Mouse (Mus musculus) testis, adult 2 months (tissue): Measurements from ENCODE around the gene Fcgrt. TPM values are rescaled to one million over a fixed set of nuclear protein-coding genes. Genes with fewer than 3 reads are reported as not detected.

ENCODE experiments used
- H3K27ac ChIP-seq: fragments of 200-500 bp; 2 replicates; pipeline ENCODE4 v1.5.1; 2012; ENCODE audit warnings: low read depth, low read length; ENCODE audit not compliant: control insufficient read depth, insufficient read depth
- H3K27me3 ChIP-seq: fragments of 200-500 bp; 2 replicates; pipeline ENCODE4 v1.6.1; 2012; ENCODE audit warnings: mild to moderate bottlenecking, low read length, moderate library complexity; ENCODE audit not compliant: control insufficient read depth, insufficient read depth
- H3K36me3 ChIP-seq: fragments of 200-500 bp; 2 replicates; pipeline ENCODE4 v1.6.1; 2012; ENCODE audit warnings: mild to moderate bottlenecking, low read length; ENCODE audit not compliant: control insufficient read depth, insufficient read depth
- H3K4me1 ChIP-seq: fragments of 200-500 bp; 2 replicates; pipeline ENCODE4 v1.6.1; 2012; ENCODE audit warnings: low read length; ENCODE audit not compliant: control insufficient read depth, insufficient read depth
- H3K4me3 ChIP-seq: fragments of 200-500 bp; 2 replicates; pipeline ENCODE4 v1.5.1; 2012; ENCODE audit warnings: low read depth, mild to moderate bottlenecking, low read length, moderate library complexity, mixed read lengths; ENCODE audit not compliant: control insufficient read depth
- CTCF ChIP-seq: fragments of 200-500 bp; IDR thresholded peaks from 2 replicates; pipeline ENCODE4 v1.5.1; 2012; ENCODE audit warnings: low read depth, mild to moderate bottlenecking, inconsistent platforms, low read length, moderate library complexity; ENCODE audit not compliant: control insufficient read depth, insufficient read depth, insufficient replicate concordance
- POLR2A ChIP-seq: fragments of 200-500 bp; IDR thresholded peaks from 2 replicates; pipeline ENCODE4 v1.6.1; 2012; ENCODE audit warnings: low read depth, mild to moderate bottlenecking, inconsistent platforms, low read length, moderate library complexity; ENCODE audit not compliant: control insufficient read depth
- polyA plus RNA-seq: library from polyadenylated mRNA; depleted of rRNA; stranded (reverse); fragments of >200 nt; gene quantifications from 2 replicates; pipeline ENCODE4 v1.2.3, GENCODE M21; 2012

The Fcgrt gene
- polyA plus RNA-seq, 1 experiment = 5.4 TPM

GRCm38 (mm10) chr7:45058607-45059571 is 44.8 kb downstream of the Fcgrt start:
- Histone ChIP-seq H3K4me3 (peak overlapping the region; percentile 2), H3K27me3 (no peaks in the 10 kb centered on the region), H3K36me3 (no peaks in the 10 kb centered on the region), H3K4me1 (peaks cover 20% of the 10 kb centered on the region), H3K27ac (no peak overlapping the region)
- TF ChIP-seq CTCF (no peak), POLR2A (no peak)

- no peak overlapping the region for H3K4me3 ChIP-seq
These were observed 46.7 kb downstream of the Fcgrt start for GRCm38 (mm10) chr7:45056972-45057348.

GRCm38 (mm10) chr7:45056329-45056971 is 47.2 kb downstream of the Fcgrt start:
- Histone ChIP-seq H3K27me3 (no peaks in the 10 kb centered on the region), H3K27ac (peak overlapping the region; percentile 59; the same call in 1 of the 2 replicates), H3K4me3 (no peak overlapping the region), H3K4me1 (peaks cover 32% of the 10 kb centered on the region), H3K36me3 (no peaks in the 10 kb centered on the region)
- TF ChIP-seq POLR2A = no peak
- no peak for TF ChIP-seq CTCF

More at GRCm38 (mm10) chr7:45056972-45057348, 46.7 kb downstream of the Fcgrt start:
- Histone ChIP-seq H3K27ac (peak overlapping the region; percentile 59; the same call in 1 of the 2 replicates), H3K27me3 (no peaks in the 10 kb centered on the region), H3K4me1 (peaks cover 30% of the 10 kb centered on the region), H3K36me3 (no peaks in the 10 kb centered on the region)
- TF ChIP-seq POLR2A = no peak
- TF ChIP-seq CTCF = no peak

- peaks cover 30% of the 10 kb centered on the region for H3K4me1 ChIP-seq
- H3K27ac ChIP-seq = peak overlapping the region; percentile 70
- H3K27me3 ChIP-seq = no peaks in the 10 kb centered on the region
- TF ChIP-seq CTCF (0 out of 2 replicates have a peak, but pooled peaks have one; percentile 2), POLR2A (peak; percentile 91)
- no peaks in the 10 kb centered on the region for H3K36me3 ChIP-seq
- H3K4me3 ChIP-seq = peak overlapping the region; percentile 80
These were observed 49.6 kb downstream of the Fcgrt start for GRCm38 (mm10) chr7:45053931-45054510.

GRCm38 (mm10) chr7:45053117-45053930 is 50.3 kb downstream of the Fcgrt start:
- Histone ChIP-seq H3K4me3 (peak overlapping the region; percentile 80), H3K36me3 (no peaks in the 10 kb centered on the region), H3K27ac (peak overlapping the region; percentile 72), H3K4me1 (peaks cover 25% of the 10 kb centered on the region), H3K27me3 (no peaks in the 10 kb centered on the region)
- TF ChIP-seq CTCF (no peak), POLR2A (no peak)

GRCm38 (mm10) chr7:45052862-45053116 is 50.9 kb downstream of the Fcgrt start, which contains the start of gene Prr12:
Gene Prr12, minus strand, starts transcription at chr7:45052881.
- Histone ChIP-seq H3K27me3 (no peaks in the 10 kb centered on the region), H3K36me3 (no peaks in the 10 kb centered on the region), H3K4me1 (peaks cover 25% of the 10 kb centered on the region), H3K4me3 (peak within 1 kb of the TSS; percentile 83), H3K27ac (peak within 1 kb of the TSS; percentile 78)
- TF ChIP-seq POLR2A = no peak

GRCm38 (mm10) chr7:45052181-45052861 is 51.3 kb downstream of the Fcgrt start:
- TF ChIP-seq CTCF = no peak
- Histone ChIP-seq H3K4me1 (peaks cover 25% of the 10 kb centered on the region), H3K4me3 (peak overlapping the region; percentile 83), H3K36me3 (no peaks in the 10 kb centered on the region), H3K27me3 (no peaks in the 10 kb centered on the region), H3K27ac (peak overlapping the region; percentile 78)
